In the genomic region with DNA sequence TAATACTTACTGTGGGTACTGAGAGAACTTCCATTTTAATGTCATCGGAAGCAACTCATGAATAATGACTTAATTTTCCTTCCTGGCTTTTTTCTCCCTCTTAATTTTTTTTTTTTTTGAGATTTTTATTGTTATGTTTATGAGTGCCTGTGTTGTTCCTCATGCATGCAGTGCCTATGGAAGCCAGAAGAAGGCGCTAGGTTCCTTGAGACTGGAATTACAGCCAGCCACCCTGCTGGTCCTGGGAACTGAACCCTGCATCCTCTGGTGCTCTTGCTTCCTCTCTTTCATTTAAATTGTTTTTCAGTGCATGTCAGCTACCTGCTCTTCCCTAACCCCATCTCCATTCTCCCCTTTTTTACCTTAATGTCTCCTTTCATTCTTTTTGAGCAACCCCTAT, we compare ENCODE assay signal across 8 mouse cellular contexts. TPM values are rescaled to one million over a fixed set of nuclear protein-coding genes. Genes with fewer than 3 reads are reported as not detected.
DNase-seq lines count a peak whose midpoint lies in the region; ATAC-seq and TF ChIP-seq lines count a peak whose summit lies in the region.

No protein-coding gene starts in this region.

- no peaks in the 10 kb centered on the region for H3K9me3 ChIP-seq in heart, postnatal 0 days (replicated peaks; ENCODE audit: control insufficient read depth, low read length)
- H3K9me3 ChIP-seq in neural tube, embryonic 13.5 days = no peaks in the 10 kb centered on the region

- H3K27me3 ChIP-seq in heart, postnatal 0 days (ENCODE audit: control insufficient read depth, insufficient read depth, low read length) = no peaks in the 10 kb centered on the region
- no peaks in the 10 kb centered on the region for H3K27me3 ChIP-seq in neural tube, embryonic 13.5 days

- DNase-seq in left cerebral cortex, postnatal 14 days (ENCODE audit: low spot score in 2 of 2) = peak; percentile 39 to 60
- DNase-seq in left cerebral cortex, adult 11 months (ENCODE audit: low spot score) = no peak
- peak; percentile 46 for DNase-seq in c-Kit-positive CD71-positive TER-119-negative erythroid progenitor cells, embryonic 14.5 days (ENCODE audit: low read depth)
- DNase-seq in heart, postnatal 0 days (ENCODE audit: low spot score) = no peak
- DNase-seq in liver = peak; percentile 29
- DNase-seq in spleen, postnatal 4 days (ENCODE audit: low spot score in 2 of 2) = no peak
- no peak for DNase-seq in ovary, postnatal 36 days (ENCODE audit: low spot score)

- intact Hi-C loops in left cerebral cortex, postnatal 14 days (cut with DNase I) = no loop called here

- peaks cover 22% of the 10 kb centered on the region; the same call in 1 of the 2 replicates for H3K36me3 ChIP-seq in heart, postnatal 0 days (replicated peaks; ENCODE audit: control insufficient read depth, insufficient read depth, low read length)
- peaks cover 17% of the 10 kb centered on the region for H3K36me3 ChIP-seq in neural tube, embryonic 13.5 days

- peak; percentile 45 for TF ChIP-seq CTCF in heart, postnatal 0 days (IDR thresholded peaks at IDR 0.05; ENCODE audit: low read depth)

- no peak overlapping the region for H3K9ac ChIP-seq in heart, postnatal 0 days (replicated peaks; ENCODE audit: low read depth, low read length)
- H3K9ac ChIP-seq in neural tube, embryonic 13.5 days = peak overlapping the region; percentile 91

- no peak for TF ChIP-seq EP300 in heart, postnatal 0 days (IDR thresholded peaks at IDR 0.05; ENCODE audit: low read depth)

- H3K27ac ChIP-seq in heart, postnatal 0 days (ENCODE audit: low read depth) = no peak overlapping the region
- no peak overlapping the region for H3K27ac ChIP-seq in neural tube, embryonic 13.5 days (replicated peaks)

- ATAC-seq in heart, postnatal 0 days (ENCODE audit: insufficient read depth, low read depth) = no peak
- ATAC-seq in neural tube, embryonic 13.5 days (ENCODE audit: low read depth) = no peak

- H3K4me1 ChIP-seq in heart, postnatal 0 days (ENCODE audit: control insufficient read depth, insufficient read depth) = peaks cover 20% of the 10 kb centered on the region
- peaks cover 49% of the 10 kb centered on the region for H3K4me1 ChIP-seq in neural tube, embryonic 13.5 days (replicated peaks)

- peak overlapping the region; percentile 99 for H3K4me2 ChIP-seq in heart, postnatal 0 days (ENCODE audit: low read depth, low read length)
- peak overlapping the region; percentile 95 for H3K4me2 ChIP-seq in neural tube, embryonic 13.5 days

- peak overlapping the region; percentile 92 for H3K4me3 ChIP-seq in heart, postnatal 0 days (ENCODE audit: low read depth, low read length)
- peak overlapping the region; percentile 93 for H3K4me3 ChIP-seq in neural tube, embryonic 13.5 days

- 53% methylated on average over 2 of the region's 2 CpGs for WGBS in heart, postnatal 0 days
- WGBS in neural tube, embryonic 13.5 days = 36% methylated on average over 2 of the region's 2 CpGs

RNA-seq across cellular contexts. Expression of a gene that starts 2.1 kb away (rescaled TPM):
- 10 to 100 TPM; 28.7 to 30.4 TPM for total RNA-seq in left cerebral cortex, postnatal 14 days (2021)
- total RNA-seq in heart, postnatal 0 days (2014; rRNA removed; ENCODE audit: low replicate concordance) = 10.2 and 21.4 TPM in 2 replicates
- 2.0 and 2.2 TPM in 2 replicates for polyA plus RNA-seq in heart, postnatal 0 days (2015; fragmentation: Nextera tagmentation; extraction: Ambion mirVana)
- polyA plus RNA-seq in neural tube, embryonic 13.5 days (2015; fragmentation: Nextera tagmentation; extraction: Ambion mirVana) = 3.4 and 4.2 TPM in 2 replicates

RNA-seq across cellular contexts. Expression of a gene that starts 23.0 kb away (rescaled TPM):
- 1 to 10 TPM; 5.2 to 6.4 TPM for total RNA-seq in left cerebral cortex, postnatal 14 days (2021)
- total RNA-seq in heart, postnatal 0 days (2014; rRNA removed; ENCODE audit: low replicate concordance) = 62.2 and 93.8 TPM in 2 replicates
- polyA plus RNA-seq in heart, postnatal 0 days (2015; fragmentation: Nextera tagmentation; extraction: Ambion mirVana) = 26.7 and 34.2 TPM in 2 replicates
- polyA plus RNA-seq in neural tube, embryonic 13.5 days (2015; fragmentation: Nextera tagmentation; extraction: Ambion mirVana) = 19.0 and 19.2 TPM in 2 replicates

RNA-seq across cellular contexts. Expression of a gene that starts 25.5 kb away (rescaled TPM):
- not detected for total RNA-seq in left cerebral cortex, postnatal 14 days (2021)
- total RNA-seq in heart, postnatal 0 days (2014; rRNA removed; ENCODE audit: low replicate concordance) = not detected in 2 replicates
- polyA plus RNA-seq in heart, postnatal 0 days (2015; fragmentation: Nextera tagmentation; extraction: Ambion mirVana) = 1.2 TPM in 1 of 2 replicates, not detected in the other
- polyA plus RNA-seq in neural tube, embryonic 13.5 days (2015; fragmentation: Nextera tagmentation; extraction: Ambion mirVana) = 0.32 and 1.9 TPM in 2 replicates

RNA-seq across cellular contexts. Expression of a gene that starts 33.5 kb away (rescaled TPM):
- total RNA-seq in left cerebral cortex, postnatal 14 days (2021) = 10 to 100 TPM; 13.9 to 18.7 TPM
- 32.7 and 34.9 TPM in 2 replicates for total RNA-seq in heart, postnatal 0 days (2014; rRNA removed; ENCODE audit: low replicate concordance)
- 26.6 and 29.0 TPM in 2 replicates for polyA plus RNA-seq in heart, postnatal 0 days (2015; fragmentation: Nextera tagmentation; extraction: Ambion mirVana)
- polyA plus RNA-seq in neural tube, embryonic 13.5 days (2015; fragmentation: Nextera tagmentation; extraction: Ambion mirVana) = 23.8 and 26.2 TPM in 2 replicates

RNA-seq across cellular contexts. Expression of a gene that starts 42.3 kb away (rescaled TPM):
- total RNA-seq in left cerebral cortex, postnatal 14 days (2021) = 10 to 100 TPM; 12.6 to 13.5 TPM
- total RNA-seq in heart, postnatal 0 days (2014; rRNA removed; ENCODE audit: low replicate concordance) = 5.2 and 7.4 TPM in 2 replicates
- polyA plus RNA-seq in heart, postnatal 0 days (2015; fragmentation: Nextera tagmentation; extraction: Ambion mirVana) = 3.6 and 4.2 TPM in 2 replicates
- 9.3 and 10.3 TPM in 2 replicates for polyA plus RNA-seq in neural tube, embryonic 13.5 days (2015; fragmentation: Nextera tagmentation; extraction: Ambion mirVana)

Comparison
In these comparisons a context has a peak if more than half of its experiments do, and no peak if none do; other contexts are left out.
1. DNase-seq: peak in left cerebral cortex, postnatal 14 days (2 of 2), c-Kit-positive CD71-positive TER-119-negative erythroid progenitor cells, embryonic 14.5 days (single experiment) and liver (single experiment); none in left cerebral cortex, adult 11 months (single experiment), heart, postnatal 0 days (single experiment), spleen, postnatal 4 days (0 of 2) and ovary, postnatal 36 days (single experiment).